ENCODE assay signal across 12 mouse cellular contexts in genomic region chr9:112445230-112446026, GRCm38 (mm10).
DNase-seq lines count a peak whose midpoint lies in the region; ATAC-seq lines count a peak whose summit lies in the region.
"Had no signal": no experiment of that assay in that cellular context is flagged by ENCODE, and none has a peak within 500 bp of the region (broad histone marks: within the 10 kb centered on the region; RNA-seq: fewer than 3 reads in every experiment).

No protein-coding gene starts in this region.

- H3K4me1 ChIP-seq in kidney, embryonic 16.5 days (ENCODE audit: insufficient read depth, low read length), result no peaks in the 10 kb centered on the region
- no peaks in the 10 kb centered on the region; the same call in 1 of the 2 replicates for H3K4me1 ChIP-seq in neural tube, embryonic 12.5 days
- no peaks in the 10 kb centered on the region for H3K4me1 ChIP-seq in neural tube, embryonic 15.5 days
- H3K4me1 ChIP-seq in hindbrain, embryonic 16.5 days (ENCODE audit: control insufficient read depth, insufficient read depth, low read depth, low read length), result no peaks in the 10 kb centered on the region
- no peaks in the 10 kb centered on the region for H3K4me1 ChIP-seq in stomach, embryonic 16.5 days (ENCODE audit: control insufficient read depth, insufficient read depth, low read length)

- no peak overlapping the region for H3K4me2 ChIP-seq in kidney, embryonic 16.5 days (replicated peaks; ENCODE audit: low read depth, low read length)
- no peak overlapping the region for H3K4me2 ChIP-seq in neural tube, embryonic 12.5 days (replicated peaks)
- no peak overlapping the region for H3K4me2 ChIP-seq in neural tube, embryonic 15.5 days
- H3K4me2 ChIP-seq in hindbrain, embryonic 16.5 days (ENCODE audit: low read length), result no peak overlapping the region
- no peak overlapping the region for H3K4me2 ChIP-seq in stomach, embryonic 16.5 days (ENCODE audit: low read depth, low read length)

- no peaks in the 10 kb centered on the region for H3K9me3 ChIP-seq in kidney, embryonic 16.5 days (ENCODE audit: low read length)
- no peaks in the 10 kb centered on the region for H3K9me3 ChIP-seq in neural tube, embryonic 12.5 days
- no peaks in the 10 kb centered on the region for H3K9me3 ChIP-seq in neural tube, embryonic 15.5 days (replicated peaks)
- H3K9me3 ChIP-seq in hindbrain, embryonic 16.5 days (ENCODE audit: control insufficient read depth, low read length), result no peaks in the 10 kb centered on the region
- H3K9me3 ChIP-seq in stomach, embryonic 16.5 days (replicated peaks; ENCODE audit: control insufficient read depth, low read length), result no peaks in the 10 kb centered on the region

- peak; percentile 35; the same call in 1 of the 2 replicates for ATAC-seq in kidney, embryonic 16.5 days (ENCODE audit: low FRiP score, low TSS enrichment)
- peak; percentile 29; the same call in 1 of the 2 replicates for ATAC-seq in neural tube, embryonic 12.5 days (ENCODE audit: low FRiP score, low read depth)
- ATAC-seq in neural tube, embryonic 15.5 days (ENCODE audit: low FRiP score), result no peak; the same call in 1 of the 2 replicates
- peak; percentile 54 for ATAC-seq in hindbrain, embryonic 16.5 days
- ATAC-seq in stomach, embryonic 16.5 days (ENCODE audit: insufficient read depth, low FRiP score), result peak; percentile 40; the same call in 1 of the 2 replicates
- ATAC-seq: CD4-positive, CD25-positive, alpha-beta regulatory T cell, adult 4 months had no signal

- no peak overlapping the region for H3K4me3 ChIP-seq in kidney, embryonic 16.5 days (ENCODE audit: low read length)
- H3K4me3 ChIP-seq in neural tube, embryonic 12.5 days, result no peak overlapping the region
- H3K4me3 ChIP-seq in neural tube, embryonic 15.5 days (replicated peaks), result no peak overlapping the region
- H3K4me3 ChIP-seq in hindbrain, embryonic 16.5 days (ENCODE audit: low read length), result no peak overlapping the region
- H3K4me3 ChIP-seq in stomach, embryonic 16.5 days (replicated peaks; ENCODE audit: low read length), result no peak overlapping the region

- H3K36me3 ChIP-seq in kidney, embryonic 16.5 days (ENCODE audit: insufficient read depth, low read length), result no peaks in the 10 kb centered on the region
- H3K36me3 ChIP-seq in neural tube, embryonic 12.5 days, result no peaks in the 10 kb centered on the region
- H3K36me3 ChIP-seq in neural tube, embryonic 15.5 days, result no peaks in the 10 kb centered on the region
- no peaks in the 10 kb centered on the region for H3K36me3 ChIP-seq in hindbrain, embryonic 16.5 days (ENCODE audit: control insufficient read depth, insufficient read depth, low read length)
- no peaks in the 10 kb centered on the region for H3K36me3 ChIP-seq in stomach, embryonic 16.5 days (ENCODE audit: control insufficient read depth, insufficient read depth, low read length)

- no peaks in the 10 kb centered on the region for H3K27me3 ChIP-seq in kidney, embryonic 16.5 days (ENCODE audit: insufficient read depth, low read length)
- H3K27me3 ChIP-seq in neural tube, embryonic 12.5 days (replicated peaks), result no peaks in the 10 kb centered on the region
- H3K27me3 ChIP-seq in neural tube, embryonic 15.5 days (replicated peaks), result no peaks in the 10 kb centered on the region
- H3K27me3 ChIP-seq in hindbrain, embryonic 16.5 days (replicated peaks; ENCODE audit: control insufficient read depth, insufficient read depth, low read length), result no peaks in the 10 kb centered on the region
- H3K27me3 ChIP-seq in stomach, embryonic 16.5 days (ENCODE audit: control insufficient read depth, insufficient read depth, low read length), result no peaks in the 10 kb centered on the region

- no peak overlapping the region for H3K27ac ChIP-seq in kidney, embryonic 16.5 days (ENCODE audit: low read length)
- H3K27ac ChIP-seq in neural tube, embryonic 12.5 days, result no peak overlapping the region
- H3K27ac ChIP-seq in neural tube, embryonic 15.5 days (replicated peaks), result no peak overlapping the region
- no peak overlapping the region for H3K27ac ChIP-seq in hindbrain, embryonic 16.5 days (ENCODE audit: low read depth, low read length)
- H3K27ac ChIP-seq in stomach, embryonic 16.5 days (ENCODE audit: low read length), result no peak overlapping the region
- H3K27ac ChIP-seq: kidney, postnatal 0 days had no signal

- no peak overlapping the region for H3K9ac ChIP-seq in kidney, embryonic 16.5 days (replicated peaks; ENCODE audit: low read length)
- H3K9ac ChIP-seq in neural tube, embryonic 12.5 days, result no peak overlapping the region
- H3K9ac ChIP-seq in neural tube, embryonic 15.5 days (replicated peaks), result no peak overlapping the region
- H3K9ac ChIP-seq in hindbrain, embryonic 16.5 days (ENCODE audit: low read depth, low read length), result no peak overlapping the region
- H3K9ac ChIP-seq in stomach, embryonic 16.5 days (ENCODE audit: low read length), result no peak overlapping the region

- no peak for DNase-seq in kidney, adult 8-10 months
- no peak for DNase-seq in testis, postnatal 14 days (ENCODE audit: low spot score)
- no peak for DNase-seq in kidney, postnatal 14 days
- DNase-seq: adrenal gland, adult 8-10 months; lung, postnatal 36 days had no signal

- WGBS in kidney, embryonic 16.5 days, result 88% methylated on average over 4 of the region's 4 CpGs
- 92% methylated on average over 4 of the region's 4 CpGs for whole genome bisulfite sequencing in neural tube, embryonic 12.5 days
- WGBS in neural tube, embryonic 15.5 days, result 93% methylated on average over 4 of the region's 4 CpGs
- WGBS in hindbrain, embryonic 16.5 days, result 92% methylated on average over 4 of the region's 4 CpGs
- WGBS in stomach, embryonic 16.5 days, result 89% methylated on average over 4 of the region's 4 CpGs
